Comparison of ENCODE assay signal across 10 mouse cellular contexts in genomic region chr8:3260127-3260811, GRCm38 (mm10). TPM values are rescaled to one million over a fixed set of nuclear protein-coding genes. Genes with fewer than 3 reads are reported as not detected.
A peak's percentile ranks its signal among the peaks of the same experiment; 100 is the strongest.
DNase-seq lines count a peak whose midpoint lies in the region; ATAC-seq lines count a peak whose summit lies in the region.
"Had no signal": no experiment of that assay in that cellular context is flagged by ENCODE, and none has a peak within 500 bp of the region (broad histone marks: within the 10 kb centered on the region; RNA-seq: fewer than 3 reads in every experiment).

No protein-coding gene starts in this region.

- H3K27ac ChIP-seq in forebrain, embryonic 11.5 days (ENCODE audit: low read depth, low read length): no peak overlapping the region
- H3K27ac ChIP-seq in forebrain, embryonic 10.5 days: no peak overlapping the region
- H3K27ac ChIP-seq: lung, embryonic 15.5 days had no signal

- no peak for DNase-seq in forebrain, embryonic 11.5 days (ENCODE audit: low spot score)
- DNase-seq in forebrain, embryonic 10.5 days (ENCODE audit: extremely low spot score, low spot score): no peak
- DNase-seq in thymus, postnatal 4 days: peak; percentile 21
- no peak for DNase-seq in thymus, postnatal 25 days
- DNase-seq in lung, postnatal 36 days: peak; percentile 61
- DNase-seq in spleen, postnatal 36 days (ENCODE audit: low spot score in 2 of 2): no peak
- no peak for DNase-seq in MN1 (ENCODE audit: low spot score)
- no peak for DNase-seq in spleen, adult 18-20 months
- DNase-seq: B cell, adult 2 months had no signal

- peaks cover 3% of the 10 kb centered on the region; the same call in 1 of the 2 replicates for H3K4me1 ChIP-seq in forebrain, embryonic 11.5 days (replicated peaks; ENCODE audit: control insufficient read depth, insufficient read depth, low read length)
- peaks cover 14% of the 10 kb centered on the region for H3K4me1 ChIP-seq in forebrain, embryonic 10.5 days

- H3K4me2 ChIP-seq in forebrain, embryonic 11.5 days (ENCODE audit: low read depth, low read length, severe bottlenecking): no peak overlapping the region
- H3K4me2 ChIP-seq: lung, embryonic 15.5 days had no signal

- no peak overlapping the region for H3K4me3 ChIP-seq in forebrain, embryonic 11.5 days (ENCODE audit: low read depth, low read length)
- no peak overlapping the region for H3K4me3 ChIP-seq in forebrain, embryonic 10.5 days
- H3K4me3 ChIP-seq: lung, embryonic 15.5 days had no signal

- no peaks in the 10 kb centered on the region for H3K9me3 ChIP-seq in forebrain, embryonic 11.5 days (ENCODE audit: control insufficient read depth, low read length)
- H3K9me3 ChIP-seq in forebrain, embryonic 10.5 days: peaks cover 8% of the 10 kb centered on the region; the same call in 1 of the 2 replicates
- H3K9me3 ChIP-seq: lung, embryonic 15.5 days had no signal

- H3K36me3 ChIP-seq in forebrain, embryonic 11.5 days (ENCODE audit: control insufficient read depth, insufficient read depth, low read length): peaks cover 2% of the 10 kb centered on the region; the same call in 1 of the 2 replicates
- peaks cover 41% of the 10 kb centered on the region for H3K36me3 ChIP-seq in forebrain, embryonic 10.5 days (replicated peaks)

- no peak overlapping the region for H3K9ac ChIP-seq in forebrain, embryonic 11.5 days (ENCODE audit: low read length)
- H3K9ac ChIP-seq: lung, embryonic 15.5 days had no signal

- WGBS in forebrain, embryonic 11.5 days: 44% methylated on average over 9 of the region's 9 CpGs
- 48% methylated on average over 9 of the region's 9 CpGs for WGBS in forebrain, embryonic 10.5 days

- ATAC-seq in forebrain, embryonic 11.5 days (replicated peaks; ENCODE audit: low FRiP score): peak; percentile 80

- no peaks in the 10 kb centered on the region for H3K27me3 ChIP-seq in forebrain, embryonic 11.5 days (ENCODE audit: control insufficient read depth, insufficient read depth, low read length)
- no peaks in the 10 kb centered on the region for H3K27me3 ChIP-seq in forebrain, embryonic 10.5 days (ENCODE audit: poor library complexity, severe bottlenecking)
- H3K27me3 ChIP-seq: lung, embryonic 15.5 days had no signal

RNA-seq across cellular contexts. Expression of gene Insr, which starts 19.1 kb away (rescaled TPM):
- polyA plus RNA-seq in forebrain, embryonic 11.5 days (2014; fragmentation: Nextera tagmentation; extraction: Ambion mirVana): 40.3 and 46.2 TPM in 2 replicates
- polyA plus RNA-seq in forebrain, embryonic 10.5 days (2016; fragmentation: Nextera tagmentation; extraction: Ambion mirVana): 23.2 and 26.4 TPM in 2 replicates

Comparison
In these comparisons a context has a peak if more than half of its experiments do, and no peak if none do; other contexts are left out.
1. DNase-seq: peak in thymus, postnatal 4 days (single experiment) and lung, postnatal 36 days (single experiment); none in forebrain, embryonic 11.5 days (single experiment), forebrain, embryonic 10.5 days (single experiment), thymus, postnatal 25 days (single experiment), spleen, postnatal 36 days (0 of 2), MN1 (single experiment) and spleen, adult 18-20 months (0 of 2).